Mouse (Mus musculus) embryonic facial prominence, embryonic 12.5 days (tissue): Measurements from ENCODE around the gene Gbp3. TPM values are rescaled to one million over a fixed set of nuclear protein-coding genes. Genes with fewer than 3 reads are reported as not detected.
"Not testable (repeated sequence)": the region's sequence is repeated elsewhere in the genome, so short reads cannot be mapped to it uniquely, and the experiment has no call there.

Source experiments
- ATAC-seq: fragments of 200-750 bp; cut with Nextera tagmentation; 2 replicates; pipeline ENCODE4 v1.8.0; 2017; ENCODE audit not compliant: insufficient number of reproducible peaks, insufficient read depth, low FRiP score, low TSS enrichment
- H3K27ac ChIP-seq: fragments of 300-500 bp; sonication (generic); 2 replicates; pipeline ENCODE4 v1.5.1; 2016; ENCODE audit warnings: mild to moderate bottlenecking
- H3K27me3 ChIP-seq: fragments of 300-500 bp; sonication (generic); 2 replicates; pipeline ENCODE4 v1.6.1; 2016; ENCODE audit warnings: mild to moderate bottlenecking, moderate library complexity
- H3K36me3 ChIP-seq: fragments of 300-500 bp; sonication (generic); 2 replicates; pipeline ENCODE4 v1.6.1; 2016; ENCODE audit warnings: mild to moderate bottlenecking
- H3K4me1 ChIP-seq: fragments of 300-500 bp; sonication (generic); 2 replicates; pipeline ENCODE4 v1.6.1; 2016
- H3K4me2 ChIP-seq: fragments of 300-500 bp; sonication (generic); replicated peaks from 2 replicates; pipeline ENCODE4 v1.6.1; 2016; ENCODE audit warnings: mild to moderate bottlenecking, moderate library complexity
- H3K4me3 ChIP-seq: fragments of 300-500 bp; sonication (generic); 2 replicates; pipeline ENCODE4 v1.5.1; 2016; ENCODE audit warnings: mild to moderate bottlenecking
- H3K9ac ChIP-seq: fragments of 300-500 bp; sonication (generic); 2 replicates; pipeline ENCODE4 v1.6.1; 2016; ENCODE audit warnings: mild to moderate bottlenecking, moderate library complexity
- H3K9me3 ChIP-seq: fragments of 300-500 bp; sonication (generic); 2 replicates; pipeline ENCODE4 v1.6.1; 2016; ENCODE audit warnings: mild to moderate bottlenecking, moderate library complexity
- WGBS: fragments of 180-500 bp; shearing (Covaris S2); methylation state at CpG from one replicate; pipeline ENCODE4 v1.1.7; 2016; 5-methylcytosine and 5-hydroxymethylcytosine counted together
- polyA plus RNA-seq: library from polyadenylated mRNA; unstranded; fragments of >200 nt; fragmentation: Nextera tagmentation; extraction: Ambion mirVana; gene quantifications from 2 replicates; pipeline ENCODE4 v1.2.1, GENCODE M21; 2016

The Gbp3 gene
- polyA plus RNA-seq, 1 experiment from 2014 or later = 1.4 TPM

GRCm38 (mm10) chr3:142555623-142556022 lies 4.2 kb upstream of the Gbp3 start:
- no peak for ATAC-seq
- no peaks in the 10 kb centered on the region for H3K36me3 ChIP-seq
- H3K4me3 ChIP-seq = no peak overlapping the region
- H3K4me2 ChIP-seq = no peak overlapping the region
- H3K9me3 ChIP-seq = no peaks in the 10 kb centered on the region
- H3K27ac ChIP-seq = no peak overlapping the region
- peaks cover 3% of the 10 kb centered on the region for H3K4me1 ChIP-seq
- WGBS = 85% methylated on average over 11 of the region's 11 CpGs
- no peaks in the 10 kb centered on the region for H3K27me3 ChIP-seq
- no peak overlapping the region for H3K9ac ChIP-seq

- Histone ChIP-seq H3K4me1 (peaks cover 6% of the 10 kb centered on the region), H3K27me3 (no peaks in the 10 kb centered on the region), H3K27ac (no peak overlapping the region), H3K9ac (no peak overlapping the region), H3K4me3 (peak overlapping the region; percentile 18), H3K36me3 (no peaks in the 10 kb centered on the region), H3K9me3 (no peaks in the 10 kb centered on the region), H3K4me2 (peak overlapping the region; percentile 41)
- WGBS = 16% methylated on average over 12 of the region's 12 CpGs
- ATAC-seq = no peak
Observed at GRCm38 (mm10) chr3:142560296-142560948, 596 bp downstream of the Gbp3 start.

- no peak for ATAC-seq
- WGBS = 85% methylated on average over 14 of the region's 14 CpGs
Observed at GRCm38 (mm10) chr3:142561045-142561646, 1.3 kb downstream of the Gbp3 start.

GRCm38 (mm10) chr3:142561666-142562065 lies 1.8 kb downstream of the Gbp3 start:
- H3K4me1 ChIP-seq = peaks cover 6% of the 10 kb centered on the region
- no peak for ATAC-seq

More at GRCm38 (mm10) chr3:142561045-142561646, 1.3 kb downstream of the Gbp3 start:
- Histone ChIP-seq H3K27me3 (no peaks in the 10 kb centered on the region), H3K36me3 (no peaks in the 10 kb centered on the region), H3K4me2 (no peak overlapping the region), H3K9ac (no peak overlapping the region), H3K9me3 (no peaks in the 10 kb centered on the region), H3K4me3 (no peak overlapping the region), H3K4me1 (peaks cover 6% of the 10 kb centered on the region), H3K27ac (no peak overlapping the region)

GRCm38 (mm10) chr3:142567490-142567889 lies 7.7 kb downstream of the Gbp3 start:
- H3K9ac ChIP-seq, H3K4me1 ChIP-seq, H3K27ac ChIP-seq, ATAC-seq, H3K27me3 ChIP-seq, H3K4me2 ChIP-seq, H3K36me3 ChIP-seq, H3K4me3 ChIP-seq, H3K9me3 ChIP-seq: not testable (repeated sequence)
- 83% methylated on average over 5 of the region's 5 CpGs for WGBS

More at GRCm38 (mm10) chr3:142561666-142562065, 1.8 kb downstream of the Gbp3 start:
- 84% methylated on average over 7 of the region's 7 CpGs for WGBS
- H3K27ac ChIP-seq = no peak overlapping the region
- H3K9ac ChIP-seq = no peak overlapping the region
- H3K4me2 ChIP-seq = no peak overlapping the region
- no peaks in the 10 kb centered on the region for H3K27me3 ChIP-seq
- H3K9me3 ChIP-seq = no peaks in the 10 kb centered on the region
- H3K36me3 ChIP-seq = no peaks in the 10 kb centered on the region
- H3K4me3 ChIP-seq = no peak overlapping the region

- no peak for ATAC-seq
- Histone ChIP-seq H3K4me1 (no peaks in the 10 kb centered on the region), H3K9ac (no peak overlapping the region), H3K27ac (no peak overlapping the region), H3K4me3 (no peak overlapping the region), H3K36me3 (no peaks in the 10 kb centered on the region), H3K4me2 (no peak overlapping the region), H3K9me3 (no peaks in the 10 kb centered on the region), H3K27me3 (no peaks in the 10 kb centered on the region)
- WGBS = 88% methylated on average over 4 of the region's 4 CpGs
Observed at GRCm38 (mm10) chr3:142570738-142571137, 10.9 kb downstream of the Gbp3 start.

GRCm38 (mm10) chr3:142577108-142577507 lies 17.3 kb downstream of the Gbp3 start:
- Histone ChIP-seq H3K9ac (no peak overlapping the region), H3K4me2 (no peak overlapping the region), H3K27me3 (no peaks in the 10 kb centered on the region), H3K4me1 (no peaks in the 10 kb centered on the region), H3K9me3 (no peaks in the 10 kb centered on the region), H3K36me3 (no peaks in the 10 kb centered on the region), H3K4me3 (no peak overlapping the region), H3K27ac (no peak overlapping the region)
- no peak for ATAC-seq
- 88% methylated on average over 3 of the region's 3 CpGs for WGBS

GRCm38 (mm10) chr3:142578342-142578741 lies 18.5 kb downstream of the Gbp3 start:
- Histone ChIP-seq H3K4me1 (no peaks in the 10 kb centered on the region), H3K27ac (no peak overlapping the region), H3K27me3 (no peaks in the 10 kb centered on the region), H3K4me2 (no peak overlapping the region), H3K36me3 (no peaks in the 10 kb centered on the region), H3K4me3 (no peak overlapping the region), H3K9me3 (no peaks in the 10 kb centered on the region), H3K9ac (no peak overlapping the region)
- 89% methylated on average over 4 of the region's 4 CpGs for WGBS
- ATAC-seq = no peak

GRCm38 (mm10) chr3:142583067-142583466 lies 23.2 kb downstream of the Gbp3 start:
- Histone ChIP-seq H3K4me2 (no peak overlapping the region), H3K27me3 (no peaks in the 10 kb centered on the region), H3K4me1 (no peaks in the 10 kb centered on the region), H3K4me3 (no peak overlapping the region), H3K27ac (no peak overlapping the region), H3K9ac (no peak overlapping the region), H3K36me3 (no peaks in the 10 kb centered on the region), H3K9me3 (no peaks in the 10 kb centered on the region)
- 89% methylated on average over 4 of the region's 4 CpGs for WGBS
- no peak for ATAC-seq

- H3K9me3 ChIP-seq = no peaks in the 10 kb centered on the region
- no peaks in the 10 kb centered on the region for H3K4me1 ChIP-seq
- H3K4me3 ChIP-seq = no peak overlapping the region
- no peak overlapping the region for H3K27ac ChIP-seq
- no peaks in the 10 kb centered on the region for H3K27me3 ChIP-seq
- no peak overlapping the region for H3K9ac ChIP-seq
- no peak for ATAC-seq
- no peaks in the 10 kb centered on the region for H3K36me3 ChIP-seq
- H3K4me2 ChIP-seq = no peak overlapping the region
Observed at GRCm38 (mm10) chr3:142587386-142587785, 27.6 kb downstream of the Gbp3 start.

GRCm38 (mm10) chr3:142588888-142589287 lies 29.1 kb downstream of the Gbp3 start:
- H3K9ac ChIP-seq = no peak overlapping the region
- H3K4me2 ChIP-seq = no peak overlapping the region
- no peaks in the 10 kb centered on the region for H3K4me1 ChIP-seq
- no peak overlapping the region for H3K4me3 ChIP-seq
- H3K9me3 ChIP-seq = no peaks in the 10 kb centered on the region
- no peaks in the 10 kb centered on the region for H3K36me3 ChIP-seq
- 76% methylated on average over 2 of the region's 2 CpGs for WGBS
- no peaks in the 10 kb centered on the region for H3K27me3 ChIP-seq
- no peak for ATAC-seq
- H3K27ac ChIP-seq = no peak overlapping the region

GRCm38 (mm10) chr3:142590431-142591067 lies 30.7 kb downstream of the Gbp3 start:
- whole genome bisulfite sequencing = 83% methylated on average over 4 of the region's 4 CpGs
- no peaks in the 10 kb centered on the region for H3K9me3 ChIP-seq

More at GRCm38 (mm10) chr3:142590431-142591067, 30.7 kb downstream of the Gbp3 start:
- Histone ChIP-seq H3K27me3 (no peaks in the 10 kb centered on the region), H3K4me3 (no peak overlapping the region), H3K27ac (no peak overlapping the region), H3K4me1 (no peaks in the 10 kb centered on the region), H3K36me3 (no peaks in the 10 kb centered on the region), H3K4me2 (no peak overlapping the region), H3K9ac (no peak overlapping the region)
- no peak for ATAC-seq
